Mouse (Mus musculus) olfactory bulb, adult 2 months (tissue): ENCODE results near the gene Chfr. TPM values are rescaled to one million over a fixed set of nuclear protein-coding genes. Genes with fewer than 3 reads are reported as not detected.

Experiments used
- H3K27ac ChIP-seq: fragments of 200-500 bp; 2 replicates; pipeline ENCODE4 v1.5.1; 2012; ENCODE audit warnings: low read depth, low read length; ENCODE audit not compliant: insufficient read depth
- H3K4me1 ChIP-seq: fragments of 200-500 bp; 2 replicates; pipeline ENCODE4 v1.6.1; 2012; ENCODE audit warnings: low read length; ENCODE audit not compliant: control insufficient read depth, insufficient read depth
- H3K4me3 ChIP-seq: fragments of 200-500 bp; 2 replicates; pipeline ENCODE4 v1.5.1; 2012; ENCODE audit warnings: mild to moderate bottlenecking, low read depth, low read length, moderate library complexity; ENCODE audit not compliant: insufficient read depth
- CTCF ChIP-seq: fragments of 200-500 bp; IDR thresholded peaks from 2 replicates; pipeline ENCODE4 v1.5.1; 2012; ENCODE audit warnings: low read depth, mild to moderate bottlenecking, low read length, moderate library complexity; ENCODE audit not compliant: insufficient read depth
- POLR2A ChIP-seq: fragments of 200-500 bp; IDR thresholded peaks from 2 replicates; pipeline ENCODE4 v1.6.1; 2012; ENCODE audit warnings: mild to moderate bottlenecking, low read depth, low read length, moderate library complexity; ENCODE audit not compliant: insufficient read depth
- WGBS: fragments of 180-500 bp; shearing (Covaris S2); methylation state at CpG from one replicate; pipeline ENCODE4 v1.1.7; 2018; 5-methylcytosine and 5-hydroxymethylcytosine counted together
- polyA plus RNA-seq: library from polyadenylated mRNA; stranded (reverse); fragments of >200 nt; gene quantifications from 2 replicates; pipeline ENCODE4 v1.2.4, GENCODE M21; 2012; ENCODE audit warnings: low replicate concordance; ENCODE audit not compliant: missing spikeins, insufficient read depth, insufficient read length

The Chfr gene
- polyA plus RNA-seq, 1 experiment = not detected

- Histone ChIP-seq H3K4me1 (peaks cover 35% of the 10 kb centered on the region), H3K27ac (no peak overlapping the region), H3K4me3 (peak overlapping the region; percentile 39)
- no peak for TF ChIP-seq POLR2A
- 2% methylated on average over 37 of the region's 37 CpGs for WGBS
These were observed 34.6 kb upstream of the Chfr start for GRCm38 (mm10) chr5:110100921-110101631.

- Histone ChIP-seq H3K4me1 (peaks cover 42% of the 10 kb centered on the region), H3K27ac (no peak overlapping the region), H3K4me3 (peak overlapping the region; percentile 39)
- TF ChIP-seq POLR2A = no peak
- TF ChIP-seq CTCF = no peak
- WGBS = 18% methylated on average over 34 of the region's 34 CpGs
These were observed 33.8 kb upstream of the Chfr start for GRCm38 (mm10) chr5:110101716-110102347.

GRCm38 (mm10) chr5:110102429-110102828, 33.2 kb upstream of the Chfr start:
- Histone ChIP-seq H3K27ac (no peak overlapping the region), H3K4me1 (peaks cover 45% of the 10 kb centered on the region), H3K4me3 (no peak overlapping the region)
- 94% methylated on average over 13 of the region's 13 CpGs for WGBS
- TF ChIP-seq CTCF = no peak

- H3K4me3 ChIP-seq = no peak overlapping the region
- WGBS = 86% methylated on average over 19 of the region's 19 CpGs
- no peak overlapping the region for H3K27ac ChIP-seq
- TF ChIP-seq POLR2A = no peak
- no peak for TF ChIP-seq CTCF
- H3K4me1 ChIP-seq = peaks cover 45% of the 10 kb centered on the region
These were observed 32.6 kb upstream of the Chfr start for GRCm38 (mm10) chr5:110102853-110103625.

- no peak overlapping the region for H3K27ac ChIP-seq
- H3K4me3 ChIP-seq = no peak overlapping the region
- 94% methylated on average over 27 of the region's 27 CpGs for WGBS
- peaks cover 44% of the 10 kb centered on the region for H3K4me1 ChIP-seq
- TF ChIP-seq CTCF (no peak), POLR2A (no peak)
These were observed 31.6 kb upstream of the Chfr start for GRCm38 (mm10) chr5:110103901-110104615.

- TF ChIP-seq POLR2A (no peak), CTCF (no peak)
- Histone ChIP-seq H3K27ac (no peak overlapping the region), H3K4me1 (peaks cover 38% of the 10 kb centered on the region), H3K4me3 (no peak overlapping the region)
- 94% methylated on average over 36 of the region's 36 CpGs for WGBS
These were observed 30.8 kb upstream of the Chfr start for GRCm38 (mm10) chr5:110104616-110105380.

GRCm38 (mm10) chr5:110106140-110106871, 29.3 kb upstream of the Chfr start:
- no peak for TF ChIP-seq CTCF
- no peak for TF ChIP-seq POLR2A
- Histone ChIP-seq H3K27ac (no peak overlapping the region), H3K4me1 (peaks cover 24% of the 10 kb centered on the region), H3K4me3 (peak overlapping the region; percentile 97)
- WGBS = 90% methylated on average over 26 of the region's 26 CpGs

- 20% methylated on average over 41 of the region's 41 CpGs for WGBS
- H3K4me1 ChIP-seq = peaks cover 17% of the 10 kb centered on the region
- peak overlapping the region; percentile 90 for H3K27ac ChIP-seq
- TF ChIP-seq POLR2A (no peak), CTCF (no peak)
- H3K4me3 ChIP-seq = peak overlapping the region; percentile 97
These were observed 28.6 kb upstream of the Chfr start for GRCm38 (mm10) chr5:110106901-110107564.
